Mouse (Mus musculus) lung, postnatal 0 days (tissue): ENCODE measurements around the gene Zmym1. TPM values are rescaled to one million over a fixed set of nuclear protein-coding genes. Genes with fewer than 3 reads are reported as not detected.
A peak's percentile ranks its signal among the peaks of the same experiment; 100 is the strongest.

Source experiments
- ATAC-seq: fragments of 200-750 bp; cut with Nextera tagmentation; 2 replicates; pipeline ENCODE4 v1.8.0; 2017; ENCODE audit warnings: moderate library complexity
- DNase-seq: peaks from one replicate; pipeline ENCODE4 v3.0.0-alpha.2; 2016; ENCODE audit warnings: low spot score
- H3K27ac ChIP-seq: fragments of 300-500 bp; sonication (generic); 2 replicates; pipeline ENCODE4 v1.5.1; 2014; ENCODE audit warnings: antibody characterized with exemption, mild to moderate bottlenecking, low read length, mixed read lengths
- H3K27me3 ChIP-seq: fragments of 300-500 bp; sonication (generic); replicated peaks from 2 replicates; pipeline ENCODE4 v1.6.1; 2014; ENCODE audit warnings: low read length, mixed read lengths; ENCODE audit not compliant: insufficient read depth
- H3K36me3 ChIP-seq: fragments of 300-500 bp; sonication (generic); 2 replicates; pipeline ENCODE4 v1.6.1; 2014; ENCODE audit warnings: low read length, mixed read lengths; ENCODE audit not compliant: insufficient read depth
- H3K4me1 ChIP-seq: fragments of 300-500 bp; sonication (generic); 2 replicates; pipeline ENCODE4 v1.6.1; 2014; ENCODE audit warnings: antibody characterized with exemption, low read depth, low read length, mixed read lengths; ENCODE audit not compliant: insufficient read depth
- H3K4me2 ChIP-seq: fragments of 300-500 bp; sonication (generic); replicated peaks from 2 replicates; pipeline ENCODE4 v1.6.1; 2014; ENCODE audit warnings: low read depth, mild to moderate bottlenecking, low read length, moderate library complexity, mixed read lengths
- H3K4me3 ChIP-seq: fragments of 300-500 bp; sonication (generic); 2 replicates; pipeline ENCODE4 v1.5.1; 2014; ENCODE audit warnings: low read depth, low read length
- H3K9ac ChIP-seq: fragments of 300-500 bp; sonication (generic); replicated peaks from 2 replicates; pipeline ENCODE4 v1.6.1; 2014; ENCODE audit warnings: low read depth, mild to moderate bottlenecking
- H3K9me3 ChIP-seq: fragments of 300-500 bp; sonication (generic); 2 replicates; pipeline ENCODE4 v1.6.1; 2016; ENCODE audit warnings: low read length, mixed read lengths
- CTCF ChIP-seq: IDR thresholded peaks from 2 replicates; pipeline ENCODE4 v1.5.1; 2016; ENCODE audit warnings: antibody characterized with exemption, mild to moderate bottlenecking
- EP300 ChIP-seq: IDR thresholded peaks from 2 replicates; pipeline ENCODE4 v1.6.1; 2016; ENCODE audit warnings: antibody characterized with exemption, mild to moderate bottlenecking, control low read depth
- WGBS: fragments of 180-500 bp; shearing (Covaris S2); extraction: QIAGEN DNeasy Blood & Tissue Kit; methylation state at CpG from one replicate; pipeline ENCODE4 v1.1.7; 2014; 5-methylcytosine and 5-hydroxymethylcytosine counted together
- polyA plus RNA-seq: library from polyadenylated mRNA; unstranded; fragments of >200 nt; fragmentation: Nextera tagmentation; extraction: Ambion mirVana; gene quantifications from 2 replicates; pipeline ENCODE4 v1.2.1, GENCODE M21; 2015

Zmym1 gene
- polyA plus RNA-seq, 1 experiment from 2014 or later = 6.4 TPM

DNA sequence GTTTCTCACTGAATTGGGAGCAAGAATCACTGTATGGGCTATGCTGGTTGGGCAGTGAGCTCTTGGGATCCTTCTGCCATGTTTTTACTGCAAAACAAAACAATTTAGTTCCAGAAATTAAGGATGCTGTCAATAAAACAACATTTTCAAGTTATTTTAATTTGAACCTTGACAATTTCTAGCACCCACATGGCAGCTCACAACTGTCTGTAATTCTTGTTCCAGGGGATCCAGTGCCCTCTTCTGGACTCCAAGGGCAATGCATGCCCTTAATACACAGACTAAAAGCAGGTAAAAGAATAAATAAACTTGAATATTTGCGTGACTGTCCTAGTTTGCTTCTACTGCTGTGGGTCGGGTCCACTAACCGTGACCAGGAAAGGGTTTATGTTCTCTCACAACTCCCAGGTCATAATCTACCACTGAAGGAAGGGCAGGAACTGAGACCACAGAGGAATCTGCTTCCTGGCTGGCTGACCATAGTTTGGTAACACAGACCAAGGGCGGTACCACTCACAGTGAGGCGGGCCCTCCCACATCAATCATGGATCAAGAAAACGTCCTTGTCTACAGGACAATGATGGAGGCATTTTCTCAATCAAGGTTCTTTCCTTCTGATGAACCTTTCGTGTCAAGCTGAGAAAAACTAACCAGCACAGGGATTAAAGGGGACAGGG, 6.3 kb downstream of the Zmym1 start:
- 78% methylated on average over 7 of the region's 7 CpGs for WGBS
- H3K4me2 ChIP-seq = no peak overlapping the region
- no peaks in the 10 kb centered on the region for H3K9me3 ChIP-seq
- no peak for DNase-seq
- no peaks in the 10 kb centered on the region for H3K27me3 ChIP-seq
- no peak overlapping the region for H3K27ac ChIP-seq
- TF ChIP-seq CTCF (peak; percentile 48), EP300 (no peak)
- H3K4me1 ChIP-seq = no peaks in the 10 kb centered on the region
- ATAC-seq = no peak
- H3K4me3 ChIP-seq = no peak overlapping the region
- H3K9ac ChIP-seq = no peak overlapping the region
- peaks cover 4% of the 10 kb centered on the region; the same call in 1 of the 2 replicates for H3K36me3 ChIP-seq

DNA sequence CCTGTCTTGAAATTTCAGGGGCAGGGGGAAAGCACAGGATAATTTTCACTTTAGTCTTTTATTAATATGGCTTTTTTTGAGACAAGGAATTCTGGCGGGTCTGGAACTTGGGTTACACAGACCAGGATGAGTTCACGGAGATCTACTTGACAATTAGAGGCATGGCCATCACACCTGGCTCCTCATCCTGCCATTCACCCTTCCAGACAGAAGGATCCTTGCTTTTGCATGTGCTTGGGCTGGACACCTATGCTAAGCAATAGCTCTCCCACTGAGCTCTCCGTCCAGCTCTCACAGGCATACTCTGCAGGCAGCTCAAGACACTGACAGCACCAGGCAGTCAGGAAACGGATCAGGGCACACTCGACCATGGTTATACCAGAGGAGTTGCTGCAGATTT, 7.9 kb downstream of the Zmym1 start:
- TF ChIP-seq CTCF = no peak
- TF ChIP-seq EP300 = no peak
- no peak for DNase-seq
- Histone ChIP-seq H3K4me1 (no peaks in the 10 kb centered on the region), H3K9me3 (no peaks in the 10 kb centered on the region), H3K27ac (no peak overlapping the region), H3K4me3 (no peak overlapping the region), H3K27me3 (no peaks in the 10 kb centered on the region), H3K36me3 (peaks cover 18% of the 10 kb centered on the region), H3K9ac (no peak overlapping the region), H3K4me2 (no peak overlapping the region)
- WGBS = 85% methylated on average over 5 of the region's 5 CpGs
- no peak for ATAC-seq

DNA sequence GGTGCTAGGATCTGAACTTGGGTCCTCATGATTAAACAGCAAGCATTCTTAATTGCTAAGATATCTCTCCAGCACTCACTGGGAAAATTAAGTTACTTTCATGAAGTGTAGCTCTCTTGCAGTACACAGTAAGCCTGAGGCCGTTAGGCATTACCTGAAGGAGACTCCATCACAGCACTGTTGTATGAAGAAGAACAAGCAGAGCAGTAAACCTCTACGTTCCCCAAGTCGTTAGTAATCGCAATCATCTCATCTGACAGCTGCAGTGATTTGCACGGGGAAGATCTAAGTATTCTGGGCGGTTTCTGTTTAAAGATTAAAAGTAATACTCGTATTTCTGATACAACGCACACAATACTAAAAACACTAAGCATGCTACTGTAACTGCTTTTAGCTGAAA, 9.8 kb downstream of the Zmym1 start:
- Histone ChIP-seq H3K27ac (no peak overlapping the region), H3K4me3 (no peak overlapping the region), H3K4me1 (no peaks in the 10 kb centered on the region), H3K36me3 (peaks cover 18% of the 10 kb centered on the region), H3K9me3 (no peaks in the 10 kb centered on the region), H3K9ac (no peak overlapping the region), H3K4me2 (no peak overlapping the region), H3K27me3 (no peaks in the 10 kb centered on the region)
- ATAC-seq (no peak), DNase-seq (no peak)
- WGBS = 81% methylated on average over 8 of the region's 8 CpGs
- TF ChIP-seq CTCF (no peak), EP300 (no peak)

DNA sequence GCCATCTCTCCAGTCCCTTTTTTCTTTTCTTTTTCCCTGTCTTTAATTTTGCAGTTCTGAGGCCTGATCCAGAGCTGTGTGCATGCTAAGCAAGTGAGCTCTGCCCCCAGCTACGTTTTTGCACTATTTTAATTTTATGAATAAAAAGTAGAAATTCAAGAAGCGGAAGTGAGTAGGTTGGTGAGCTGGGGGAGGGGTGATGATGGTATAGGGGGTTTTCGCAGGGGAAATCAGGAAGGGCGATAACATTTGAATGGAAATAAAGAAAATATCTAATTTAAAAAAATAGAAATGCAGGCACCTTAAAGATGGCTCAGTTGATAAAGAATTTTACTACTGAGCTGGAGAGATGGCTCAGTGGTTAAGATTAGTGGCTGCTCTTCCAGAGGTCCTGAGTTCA, 17.4 kb downstream of the Zmym1 start:
- Histone ChIP-seq H3K27me3 (no peaks in the 10 kb centered on the region), H3K27ac (no peak overlapping the region), H3K4me1 (no peaks in the 10 kb centered on the region), H3K4me2 (no peak overlapping the region), H3K4me3 (no peak overlapping the region), H3K36me3 (peaks cover 6% of the 10 kb centered on the region; the same call in 1 of the 2 replicates), H3K9ac (no peak overlapping the region), H3K9me3 (no peaks in the 10 kb centered on the region)
- no peak for DNase-seq
- TF ChIP-seq CTCF (no peak), EP300 (no peak)
- ATAC-seq = no peak
- 85% methylated on average over 4 of the region's 4 CpGs for WGBS

DNA sequence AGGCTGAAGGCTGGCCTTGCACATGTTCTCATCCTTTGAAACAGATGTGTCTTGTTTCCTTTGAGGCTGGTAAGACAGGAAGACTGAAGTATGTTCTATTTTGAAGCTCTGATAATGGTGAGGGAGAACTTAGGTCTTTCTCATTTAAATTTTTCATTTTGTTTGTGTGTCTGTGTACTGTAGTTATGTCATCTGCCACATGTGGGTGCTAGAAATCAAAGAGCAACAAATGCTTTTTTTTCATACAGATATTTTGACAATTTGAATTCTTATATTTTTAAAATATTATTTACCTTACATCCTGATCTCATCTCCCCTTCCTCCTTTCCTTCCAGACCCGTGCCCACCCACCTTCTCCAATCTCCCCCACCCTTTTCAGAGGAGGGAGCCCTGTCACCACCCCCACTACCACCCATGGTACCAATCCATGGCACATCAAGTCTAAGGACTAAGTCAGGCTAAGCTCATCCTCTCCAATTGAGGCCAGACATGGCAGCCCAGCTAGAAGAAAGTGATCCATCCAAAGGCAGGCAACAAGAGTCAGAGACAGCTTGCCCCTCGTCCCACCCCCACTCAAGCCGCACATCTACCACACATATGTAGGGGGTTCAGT, 21.0 kb downstream of the Zmym1 start:
- no peak for ATAC-seq
- H3K36me3 ChIP-seq = peaks cover 30% of the 10 kb centered on the region

DNA sequence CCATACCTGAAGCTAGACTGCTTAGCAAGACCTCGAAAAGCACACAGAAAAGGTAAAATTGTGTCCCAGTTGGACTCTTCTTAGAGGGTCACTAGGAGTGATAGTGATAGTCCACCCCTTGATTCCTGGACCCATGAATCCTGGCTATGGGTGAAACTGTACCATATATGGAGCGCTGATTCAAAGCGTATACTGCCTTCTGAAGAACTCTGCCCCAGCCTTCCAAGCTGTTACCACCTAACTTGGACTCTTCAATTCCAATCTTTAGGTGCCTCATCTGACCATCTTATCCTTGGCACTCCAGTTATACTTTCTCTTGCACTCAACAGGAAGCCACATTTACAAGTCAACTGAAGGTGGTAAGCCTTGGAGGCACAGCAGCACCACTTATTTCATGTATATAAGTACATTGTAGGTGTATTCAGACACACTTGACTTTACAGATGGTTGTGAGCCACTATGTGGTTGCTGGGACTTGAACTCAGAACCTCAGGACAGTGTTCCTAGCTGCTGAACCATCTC, 22.1 kb downstream of the Zmym1 start:
- Histone ChIP-seq H3K4me2 (no peak overlapping the region), H3K9me3 (no peaks in the 10 kb centered on the region), H3K4me3 (no peak overlapping the region), H3K27me3 (no peaks in the 10 kb centered on the region), H3K9ac (no peak overlapping the region), H3K27ac (no peak overlapping the region), H3K36me3 (peaks cover 32% of the 10 kb centered on the region), H3K4me1 (no peaks in the 10 kb centered on the region)
- no peak for ATAC-seq
- WGBS = 85% methylated on average over 3 of the region's 3 CpGs
- no peak for TF ChIP-seq CTCF
- TF ChIP-seq EP300 = no peak
- no peak for DNase-seq

More for the DNA sequence above, 21.0 kb downstream of the Zmym1 start:
- no peaks in the 10 kb centered on the region for H3K27me3 ChIP-seq
- TF ChIP-seq CTCF = peak; percentile 21; the same call in 1 of the 2 replicates
- no peak for TF ChIP-seq EP300
- H3K4me2 ChIP-seq = no peak overlapping the region
- no peaks in the 10 kb centered on the region for H3K9me3 ChIP-seq
- H3K9ac ChIP-seq = no peak overlapping the region
- no peak overlapping the region for H3K27ac ChIP-seq
- WGBS = 62% methylated on average over 3 of the region's 3 CpGs
- H3K4me1 ChIP-seq = no peaks in the 10 kb centered on the region
- no peak for DNase-seq
- H3K4me3 ChIP-seq = no peak overlapping the region
